Mouse (Mus musculus): ENCODE data around the gene Mei4. TPM values are rescaled to one million over a fixed set of nuclear protein-coding genes. Genes with fewer than 3 reads are reported as not detected.

Gene Mei4
- total RNA-seq (2021) = not detected
- long read RNA-seq, experiment 1, partial matches to known transcripts = 0 of 2 reads
- long read RNA-seq, experiment 1, other reads (novel, unspliced or antisense) = 1 of 2 reads
- long read RNA-seq, experiment 2 = 0 reads

GRCm38 (mm10) chr9:81863181-81863887 is at the start of gene Mei4:
Gene Mei4, plus strand, starts transcription at chr9:81863670.
- peak; percentile 12 to 30 for DNase-seq (ENCODE audit: low spot score in 2 of 2)

DNA sequence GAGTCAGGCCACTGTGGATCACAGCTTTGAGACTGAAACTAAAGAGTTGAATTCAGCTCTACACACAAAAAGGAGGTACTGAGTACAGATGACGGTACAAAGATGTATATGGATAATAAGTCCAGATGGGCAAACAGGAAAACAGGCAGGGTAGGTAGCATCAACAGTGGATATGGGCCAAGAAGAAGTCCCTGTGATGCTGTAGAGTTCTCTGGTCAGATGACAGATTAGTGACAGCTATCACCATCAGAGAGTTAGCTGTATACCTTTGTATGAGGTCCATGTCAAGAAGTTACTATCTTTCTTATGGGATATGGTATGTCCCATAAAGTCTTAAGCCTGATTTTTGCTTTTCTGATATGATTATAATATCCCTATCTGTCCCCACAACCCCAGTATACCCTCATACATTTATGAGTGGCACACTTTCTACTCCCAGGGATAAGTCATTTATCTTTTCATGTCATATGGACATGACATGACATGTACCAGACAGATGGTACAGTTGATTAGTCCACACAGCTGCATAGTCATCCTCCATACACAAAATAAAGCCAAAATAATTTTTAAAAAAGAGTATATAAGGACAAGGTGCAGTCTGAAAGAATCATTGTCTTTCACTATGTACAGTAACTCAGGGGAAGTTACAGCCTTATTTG is 43.6 kb upstream of the Mei4 start:
- no peak for DNase-seq (ENCODE audit: low spot score in 2 of 2)

DNA sequence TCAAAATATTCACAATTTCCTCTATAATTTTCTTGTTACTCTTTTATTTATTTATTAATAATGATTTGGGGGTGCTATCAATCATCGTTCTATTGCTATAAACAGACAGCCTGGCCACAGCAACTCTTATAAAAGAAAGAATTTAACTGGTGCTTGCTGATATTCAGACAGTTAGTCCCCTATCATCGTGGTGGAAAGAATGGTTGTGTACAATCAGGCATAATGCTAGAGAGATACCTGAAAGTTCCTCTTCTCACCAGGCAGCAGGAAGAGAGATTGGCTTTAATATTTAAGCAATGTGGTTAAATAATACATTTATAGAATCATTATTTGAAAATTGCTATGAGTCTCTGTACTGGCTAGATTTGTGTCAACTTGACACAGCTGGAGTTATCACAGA is 35.9 kb upstream of the Mei4 start:
- DNase-seq (ENCODE audit: low spot score in 2 of 2) = no peak

DNA sequence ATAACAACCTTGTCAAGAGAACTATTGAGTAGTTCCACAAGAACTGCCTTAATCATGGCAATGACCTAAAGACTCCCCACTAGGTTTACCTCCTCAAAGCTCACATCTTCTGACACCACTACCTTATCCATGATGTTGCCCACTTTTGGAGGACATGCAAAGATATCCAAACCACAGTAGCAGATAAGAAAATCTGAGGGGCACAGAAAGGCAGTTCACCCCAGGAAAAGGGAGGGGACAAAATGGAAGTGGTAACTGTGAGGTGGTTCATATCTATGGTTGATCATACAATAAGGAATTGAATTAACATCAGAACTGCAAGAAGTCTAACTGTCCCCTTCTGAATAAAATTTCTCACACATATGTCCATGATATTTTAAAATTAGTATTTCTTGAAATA is 29.4 kb upstream of the Mei4 start:
- no peak for DNase-seq (ENCODE audit: low spot score in 2 of 2)

GRCm38 (mm10) chr9:81858861-81859260 is 4.6 kb upstream of the Mei4 start:
- no peak for DNase-seq (ENCODE audit: low spot score in 2 of 2)

GRCm38 (mm10) chr9:81863888-81864234 is 391 bp downstream of the Mei4 start:
- no peak for DNase-seq (ENCODE audit: low spot score in 2 of 2)

DNA sequence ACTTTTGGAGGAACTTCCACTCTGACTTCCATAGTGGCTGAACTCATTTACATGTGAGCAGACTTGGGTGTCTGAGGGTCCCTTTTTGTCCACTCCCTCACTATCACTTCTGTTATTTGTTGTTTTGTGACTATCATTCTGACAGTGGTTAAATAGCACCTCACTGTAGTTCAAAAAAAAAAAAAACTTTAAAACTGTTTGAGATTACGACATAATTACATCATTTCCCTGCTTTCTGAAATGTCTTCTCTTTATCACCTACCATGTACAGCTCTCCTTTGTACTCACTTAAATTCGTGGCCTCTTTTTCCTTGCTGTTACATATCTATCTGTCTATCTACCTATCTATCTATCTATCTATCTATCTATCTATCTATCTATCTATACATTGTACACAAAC is 2.6 kb downstream of the Mei4 start:
- no peak for DNase-seq (ENCODE audit: low spot score in 2 of 2)

DNA sequence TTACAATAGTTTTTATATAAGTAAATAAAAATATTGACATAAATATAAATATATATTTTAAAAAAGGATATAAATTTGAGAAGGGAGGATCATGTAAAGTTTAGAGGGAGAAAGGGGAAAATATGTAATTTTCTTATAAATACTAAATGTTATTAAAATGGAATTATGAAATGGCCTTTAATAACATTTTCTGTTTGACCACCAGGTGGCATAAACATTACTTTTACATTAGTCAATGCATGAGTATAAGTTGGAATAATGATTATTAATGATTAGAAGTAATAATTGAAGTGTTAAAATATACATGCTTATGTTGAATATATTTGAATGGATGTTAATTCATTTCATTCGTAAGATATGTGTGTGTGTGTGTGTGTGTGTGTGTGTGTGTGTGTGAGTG is 58.0 kb downstream of the Mei4 start:
- no peak for DNase-seq (ENCODE audit: low spot score in 2 of 2)

DNA sequence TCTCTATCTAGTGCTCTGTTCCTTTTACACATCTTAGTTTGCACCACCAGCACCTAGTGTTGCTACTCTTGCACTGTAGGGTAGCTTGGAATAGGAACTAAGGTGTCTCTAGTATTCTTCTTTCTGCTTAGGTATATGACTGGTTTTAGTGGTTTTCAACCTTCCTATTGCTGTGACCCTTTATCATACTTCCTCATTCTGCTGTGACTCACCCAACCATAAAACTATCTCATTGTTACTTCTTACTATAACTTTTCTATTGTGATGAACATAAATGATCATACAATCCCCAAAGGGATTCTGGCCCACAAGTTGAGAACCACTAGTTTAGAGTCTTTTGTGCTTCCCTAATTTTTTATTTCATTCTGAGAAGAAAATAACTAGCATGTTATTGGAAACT is 61.3 kb downstream of the Mei4 start:
- no peak for DNase-seq (ENCODE audit: low spot score in 2 of 2)

- no peak for DNase-seq (ENCODE audit: low spot score in 2 of 2)
These were observed 77.1 kb downstream of the Mei4 start for GRCm38 (mm10) chr9:81940533-81940932.

- DNase-seq (ENCODE audit: low spot score in 2 of 2) = no peak
These were observed 82.2 kb downstream of the Mei4 start for GRCm38 (mm10) chr9:81945624-81946023.

- no peak for DNase-seq (ENCODE audit: low spot score in 2 of 2)
These were observed 93.4 kb downstream of the Mei4 start for GRCm38 (mm10) chr9:81956858-81957257.

DNA sequence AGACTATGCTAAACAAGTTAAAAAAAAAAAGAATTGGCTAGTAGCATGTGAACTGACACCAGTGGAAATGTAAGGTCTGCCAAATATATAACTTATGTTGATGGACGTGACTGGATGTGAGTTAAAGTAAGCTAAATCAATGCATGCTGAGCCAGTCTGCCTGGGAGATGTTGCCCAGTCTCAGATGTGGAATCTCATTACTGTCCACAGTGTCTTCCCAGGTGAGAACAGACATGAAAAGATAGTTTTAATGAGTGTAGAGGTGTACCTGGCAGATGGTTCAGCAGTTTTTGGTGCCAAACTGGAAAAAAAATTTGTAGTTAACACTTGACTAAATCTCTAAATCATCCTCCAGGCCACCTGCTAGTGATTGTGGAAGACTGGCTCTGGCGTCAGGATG is 94.4 kb downstream of the Mei4 start:
- no peak for DNase-seq (ENCODE audit: low spot score in 2 of 2)

DNA sequence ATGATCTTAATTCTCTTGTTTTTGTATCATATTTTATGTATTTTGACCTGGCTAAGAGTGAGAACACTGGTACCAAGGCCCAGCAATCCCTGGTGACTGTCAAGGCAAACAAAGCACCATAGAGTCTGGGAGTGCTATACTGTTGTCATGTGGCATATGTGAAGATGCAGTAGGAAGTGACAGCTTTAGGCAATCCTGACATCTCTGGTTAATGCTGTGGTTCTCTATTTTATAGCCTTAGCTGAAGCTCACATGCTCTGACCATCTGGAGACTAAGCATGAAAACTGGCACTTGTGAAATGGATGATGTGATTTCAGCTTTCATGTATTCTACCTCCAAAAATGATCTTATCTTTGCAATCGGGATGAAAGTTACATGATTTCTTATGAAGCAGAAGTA is 103.3 kb downstream of the Mei4 start:
- DNase-seq (ENCODE audit: low spot score in 2 of 2) = no peak

DNA sequence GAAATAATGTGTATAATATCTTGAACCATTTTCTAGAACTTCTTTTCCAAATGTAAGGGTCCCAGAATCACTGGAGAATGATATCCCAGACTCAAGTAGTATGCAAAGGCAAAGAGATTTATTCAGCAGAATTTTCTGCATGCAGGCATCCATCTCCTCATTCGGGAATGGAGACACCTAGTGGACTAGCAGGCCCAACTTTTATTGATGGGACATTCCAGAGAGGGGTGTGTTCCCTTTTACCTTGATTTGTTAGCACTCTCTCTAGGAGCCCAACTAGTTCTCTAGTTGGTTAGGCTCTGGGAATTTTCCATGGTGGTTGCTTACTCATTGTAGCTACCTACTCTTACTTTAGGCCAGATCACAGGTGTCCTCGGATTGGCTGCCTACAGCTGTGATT is 105.5 kb downstream of the Mei4 start:
- DNase-seq (ENCODE audit: low spot score in 2 of 2) = no peak

DNA sequence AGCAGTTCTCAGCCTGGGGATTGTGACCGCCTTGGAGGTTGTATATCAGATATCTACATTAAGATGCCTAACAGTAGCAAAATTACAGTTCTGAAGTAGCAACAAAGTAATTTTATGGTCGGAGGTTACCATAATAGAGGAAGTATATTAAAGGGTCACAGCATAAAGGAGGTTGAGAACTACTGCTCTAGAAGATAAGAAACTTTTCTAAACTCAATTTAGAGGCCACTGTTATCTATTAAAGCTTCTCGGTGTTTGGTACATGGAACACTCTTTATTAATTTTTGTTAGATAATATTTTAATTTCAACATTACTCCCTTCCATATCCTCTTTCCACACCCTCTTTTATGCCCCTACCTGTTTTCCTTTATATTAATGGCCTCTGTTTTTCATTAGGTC is 119.0 kb downstream of the Mei4 start:
- no peak for DNase-seq (ENCODE audit: low spot score in 2 of 2)

DNA sequence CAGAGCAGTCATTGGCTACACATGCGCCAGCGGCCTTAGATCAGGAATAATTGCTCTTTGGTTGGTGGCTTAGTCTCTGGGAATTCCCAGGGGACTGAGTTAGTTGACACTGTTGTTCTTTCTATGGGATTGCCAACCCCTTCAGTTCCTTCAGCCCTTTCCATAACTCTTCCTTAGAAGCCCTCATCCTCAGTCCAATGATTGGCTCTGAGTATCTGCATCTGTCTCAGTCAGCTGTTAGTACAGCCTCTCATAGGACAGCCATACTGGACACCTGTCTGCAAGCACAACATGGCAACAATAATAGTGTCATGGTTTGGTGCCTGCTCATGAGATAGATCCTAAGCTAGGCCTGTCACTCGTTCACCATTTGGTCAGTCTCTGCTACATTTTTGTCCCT is 149.5 kb downstream of the Mei4 start:
- no peak for DNase-seq (ENCODE audit: low spot score in 2 of 2)

GRCm38 (mm10) chr9:82042515-82043056 is 179.1 kb downstream of the Mei4 start:
- DNase-seq (ENCODE audit: low spot score in 2 of 2) = no peak

DNA sequence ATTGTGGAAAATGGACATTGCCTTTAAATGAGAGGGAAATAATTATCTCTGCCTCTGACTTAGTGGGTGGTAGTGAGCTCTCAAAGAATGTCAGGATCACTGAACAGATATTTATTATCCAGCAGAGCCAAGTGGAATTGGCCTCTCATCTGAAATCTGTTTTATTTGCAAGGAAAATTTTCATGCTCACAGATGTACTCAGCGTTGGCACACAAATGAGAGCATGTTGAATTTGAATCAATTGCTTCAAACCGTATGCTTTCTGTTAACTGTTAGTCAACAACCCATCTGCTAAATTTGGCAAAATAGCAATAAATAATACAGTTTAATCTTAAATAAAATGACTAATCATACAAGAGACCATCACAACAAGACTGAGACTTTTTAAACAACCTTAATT is 181.0 kb downstream of the Mei4 start:
- DNase-seq (ENCODE audit: low spot score in 2 of 2) = no peak

GRCm38 (mm10) chr9:82073832-82074231 is 210.4 kb downstream of the Mei4 start:
- no peak for DNase-seq (ENCODE audit: low spot score in 2 of 2)

GRCm38 (mm10) chr9:82075270-82075669 is 211.8 kb downstream of the Mei4 start:
- no peak for DNase-seq (ENCODE audit: low spot score in 2 of 2)

- no peak for DNase-seq (ENCODE audit: low spot score in 2 of 2)
These were observed 232.9 kb downstream of the Mei4 start for GRCm38 (mm10) chr9:82096409-82096808.

- DNase-seq (ENCODE audit: low spot score in 2 of 2) = no peak
These were observed 251.4 kb downstream of the Mei4 start for GRCm38 (mm10) chr9:82114865-82115264.

Measured in adrenal gland, postnatal 4 days (tissue).